Mouse (Mus musculus) hindbrain, embryonic 12.5 days (tissue): ENCODE measurements at regions not wholly inside any gene's neighbourhood (a gene's known extent, or its start where the extent isn't known, plus 50 kb on each side); places are given as distances from the start of the nearest gene placed in this dataset.

Source experiments
- ATAC-seq: fragments of 200-750 bp; cut with Nextera tagmentation; 2 replicates; pipeline ENCODE4 v1.8.0; 2017; ENCODE audit warnings: moderate TSS enrichment; ENCODE audit not compliant: low FRiP score
- H3K27ac ChIP-seq: fragments of 300-500 bp; sonication (generic); 2 replicates; pipeline ENCODE4 v1.5.1; 2016; ENCODE audit warnings: mild to moderate bottlenecking
- H3K27me3 ChIP-seq: fragments of 300-500 bp; sonication (generic); 2 replicates; pipeline ENCODE4 v1.6.1; 2016; ENCODE audit warnings: mild to moderate bottlenecking
- H3K36me3 ChIP-seq: fragments of 300-500 bp; sonication (generic); 2 replicates; pipeline ENCODE4 v1.6.1; 2016; ENCODE audit warnings: mild to moderate bottlenecking
- H3K4me1 ChIP-seq: fragments of 300-500 bp; sonication (generic); 2 replicates; pipeline ENCODE4 v1.6.1; 2016
- H3K4me2 ChIP-seq: fragments of 300-500 bp; sonication (generic); replicated peaks from 2 replicates; pipeline ENCODE4 v1.6.1; 2016; ENCODE audit warnings: mild to moderate bottlenecking
- H3K4me3 ChIP-seq: fragments of 300-500 bp; sonication (generic); 2 replicates; pipeline ENCODE4 v1.5.1; 2016; ENCODE audit warnings: mild to moderate bottlenecking
- H3K9ac ChIP-seq: fragments of 300-500 bp; sonication (generic); 2 replicates; pipeline ENCODE4 v1.6.1; 2016; ENCODE audit warnings: mild to moderate bottlenecking, moderate library complexity
- H3K9me3 ChIP-seq: fragments of 300-500 bp; sonication (generic); replicated peaks from 2 replicates; pipeline ENCODE4 v1.6.1; 2016; ENCODE audit warnings: mild to moderate bottlenecking
- WGBS: fragments of 180-500 bp; shearing (Covaris S2); methylation state at CpG from one replicate; pipeline ENCODE4 v1.1.7; 2016; 5-methylcytosine and 5-hydroxymethylcytosine counted together

DNA sequence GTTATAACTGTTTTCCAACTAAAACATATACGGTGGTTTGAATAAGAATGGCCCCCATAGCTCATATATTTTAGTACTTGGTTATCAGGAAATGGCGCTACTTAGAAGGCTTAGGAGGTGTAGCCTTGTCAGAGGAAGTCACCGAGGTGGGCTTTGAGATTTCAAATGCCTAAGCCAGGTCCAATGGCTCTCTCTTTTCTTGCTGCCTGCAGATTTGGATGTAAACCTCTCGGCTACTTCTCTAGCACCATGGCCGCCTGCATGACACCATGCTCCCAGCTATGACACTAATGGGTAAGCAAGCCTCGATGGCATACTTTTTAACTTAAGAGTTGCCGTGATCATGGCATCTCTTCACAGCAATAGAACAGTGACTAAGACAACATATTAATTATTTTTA is 169.5 kb upstream of the Ppp2r3a start:
- Histone ChIP-seq H3K4me2 (no peak overlapping the region), H3K4me1 (peaks cover 5% of the 10 kb centered on the region), H3K9ac (no peak overlapping the region), H3K4me3 (no peak overlapping the region), H3K36me3 (no peaks in the 10 kb centered on the region), H3K27ac (no peak overlapping the region), H3K9me3 (no peaks in the 10 kb centered on the region), H3K27me3 (no peaks in the 10 kb centered on the region)
- WGBS = 93% methylated on average over 7 of the region's 7 CpGs
- no peak for ATAC-seq

DNA sequence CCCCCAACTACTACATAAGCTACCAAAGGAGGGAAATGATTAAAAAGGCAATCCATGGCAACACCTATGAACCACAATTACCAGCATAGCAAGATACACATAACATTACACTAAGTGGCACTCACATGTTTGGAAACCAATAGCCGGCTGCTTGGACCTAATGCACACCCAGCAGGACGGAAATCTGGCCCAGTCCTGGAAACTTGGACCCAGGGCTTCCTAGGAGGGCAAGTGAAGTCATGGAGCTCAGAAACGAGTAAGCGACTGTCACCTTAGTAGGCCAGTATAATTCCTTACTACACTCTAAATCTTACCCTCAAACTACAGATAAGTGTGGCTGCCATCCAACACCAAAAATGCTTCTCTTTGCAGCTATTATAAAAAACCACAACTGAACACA is 168.6 kb upstream of the Ppp2r3a start:
- Histone ChIP-seq H3K27me3 (no peaks in the 10 kb centered on the region), H3K36me3 (no peaks in the 10 kb centered on the region), H3K9me3 (no peaks in the 10 kb centered on the region), H3K9ac (no peak overlapping the region), H3K27ac (no peak overlapping the region), H3K4me2 (no peak overlapping the region), H3K4me3 (no peak overlapping the region), H3K4me1 (no peaks in the 10 kb centered on the region)
- no peak for ATAC-seq
- WGBS = 91% methylated on average over 4 of the region's 4 CpGs

DNA sequence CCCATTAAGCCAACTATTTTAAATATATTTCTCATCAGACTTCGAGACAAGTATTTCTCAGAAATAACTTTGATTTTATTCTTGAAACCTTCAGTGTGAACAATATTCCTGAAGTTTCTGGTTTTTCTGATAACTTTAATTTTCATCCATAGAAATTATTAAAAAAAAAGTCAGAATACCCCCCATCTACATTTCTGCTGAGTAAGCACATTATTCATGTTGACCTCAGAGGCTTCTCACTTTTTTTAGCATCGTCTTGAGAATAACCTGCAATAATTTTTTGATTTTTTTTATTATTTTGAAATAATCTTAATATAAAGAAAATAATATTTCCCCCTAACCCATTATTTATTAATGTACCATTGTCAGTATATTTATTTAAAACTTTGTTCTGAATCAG is 166.1 kb upstream of the Ppp2r3a start:
- WGBS = 89% methylated on average over 2 of the region's 2 CpGs
- Histone ChIP-seq H3K36me3 (no peaks in the 10 kb centered on the region), H3K4me2 (no peak overlapping the region), H3K27me3 (no peaks in the 10 kb centered on the region), H3K9ac (no peak overlapping the region), H3K27ac (no peak overlapping the region), H3K9me3 (no peaks in the 10 kb centered on the region), H3K4me3 (no peak overlapping the region), H3K4me1 (no peaks in the 10 kb centered on the region)
- no peak for ATAC-seq

DNA sequence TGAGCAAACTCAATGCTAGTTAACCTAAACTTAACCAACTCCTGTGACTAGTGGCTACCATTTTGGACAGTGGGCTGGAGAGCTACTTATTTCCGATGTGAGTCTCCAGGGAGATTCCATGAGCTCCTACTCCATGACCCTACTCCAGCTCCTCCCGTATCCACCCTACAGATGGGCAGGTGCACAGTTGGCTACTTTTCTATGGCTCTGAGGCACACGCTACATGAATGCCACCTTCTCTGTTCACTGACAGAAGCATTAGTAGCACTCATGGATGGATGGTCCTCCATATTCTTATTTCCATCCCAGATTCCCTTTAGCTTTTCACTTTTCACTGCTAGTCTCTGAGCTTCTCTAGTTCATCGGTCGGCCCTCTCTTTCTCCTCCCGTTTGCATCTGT is 164.7 kb upstream of the Ppp2r3a start:
- H3K4me2 ChIP-seq = no peak overlapping the region
- H3K9ac ChIP-seq = no peak overlapping the region
- 98% methylated on average over 6 of the region's 6 CpGs for whole genome bisulfite sequencing
- no peak overlapping the region for H3K27ac ChIP-seq
- ATAC-seq = no peak
- no peaks in the 10 kb centered on the region for H3K9me3 ChIP-seq
- no peaks in the 10 kb centered on the region for H3K36me3 ChIP-seq
- H3K27me3 ChIP-seq = no peaks in the 10 kb centered on the region
- H3K4me3 ChIP-seq = no peak overlapping the region
- peaks cover 6% of the 10 kb centered on the region for H3K4me1 ChIP-seq

DNA sequence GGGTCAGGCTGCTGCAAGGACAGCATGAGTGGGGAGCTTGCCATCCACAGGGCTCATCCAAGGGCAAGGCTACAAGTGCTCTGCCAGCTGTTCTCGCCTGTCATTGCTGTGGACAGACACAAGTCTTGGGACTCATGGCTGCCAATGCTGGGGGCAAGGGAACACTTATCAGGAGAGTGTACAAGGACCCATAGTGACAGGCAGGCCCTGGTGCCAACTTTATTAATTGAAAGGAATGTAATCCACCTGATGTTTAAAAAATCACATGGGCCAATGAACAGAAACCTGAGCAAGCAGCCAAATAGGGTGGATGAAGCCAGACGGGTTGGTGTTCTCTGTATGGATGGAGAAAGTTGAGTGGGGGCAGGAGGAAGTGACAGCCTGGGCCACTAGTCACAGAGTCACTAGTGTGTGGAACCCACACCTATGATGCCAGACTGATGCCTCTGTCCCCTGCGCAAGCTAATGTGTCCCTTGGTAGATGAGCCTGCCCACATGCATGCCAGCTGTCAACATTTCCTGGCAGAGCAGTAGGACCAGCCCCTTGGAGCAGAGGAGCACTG is 161.6 kb upstream of the Ppp2r3a start:
- no peak overlapping the region for H3K4me2 ChIP-seq
- no peaks in the 10 kb centered on the region for H3K36me3 ChIP-seq
- peaks cover 6% of the 10 kb centered on the region for H3K4me1 ChIP-seq
- WGBS = 83% methylated on average over 3 of the region's 3 CpGs
- ATAC-seq = no peak
- no peak overlapping the region for H3K4me3 ChIP-seq
- H3K9me3 ChIP-seq = no peaks in the 10 kb centered on the region
- H3K9ac ChIP-seq = no peak overlapping the region
- no peaks in the 10 kb centered on the region for H3K27me3 ChIP-seq
- no peak overlapping the region for H3K27ac ChIP-seq

DNA sequence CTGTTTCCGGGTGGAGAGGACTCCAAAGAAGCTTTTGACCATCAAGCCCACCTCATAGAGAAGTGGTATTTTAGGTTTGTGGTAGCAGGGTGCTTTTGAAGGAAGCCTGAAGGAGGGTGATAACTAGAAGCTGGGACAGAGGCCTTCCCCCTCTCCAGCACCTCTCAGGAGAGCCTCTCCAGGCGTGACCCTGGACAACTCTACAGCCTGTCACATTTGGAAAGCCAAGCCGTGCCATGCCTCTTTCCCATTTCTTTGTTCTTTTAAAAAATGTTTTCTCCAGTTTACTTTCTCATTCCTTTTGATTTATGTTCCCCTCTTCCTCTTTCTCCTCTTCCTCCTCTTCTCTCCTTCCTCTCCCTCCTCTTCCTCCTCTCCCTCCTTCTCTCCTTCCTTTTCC is 160.4 kb upstream of the Ppp2r3a start:
- Histone ChIP-seq H3K4me3 (no peak overlapping the region), H3K4me1 (peaks cover 15% of the 10 kb centered on the region), H3K9me3 (no peaks in the 10 kb centered on the region), H3K4me2 (no peak overlapping the region), H3K27me3 (no peaks in the 10 kb centered on the region), H3K36me3 (no peaks in the 10 kb centered on the region), H3K9ac (no peak overlapping the region), H3K27ac (peak overlapping the region; percentile 55)
- no peak for ATAC-seq
- 78% methylated on average over 3 of the region's 3 CpGs for WGBS

DNA sequence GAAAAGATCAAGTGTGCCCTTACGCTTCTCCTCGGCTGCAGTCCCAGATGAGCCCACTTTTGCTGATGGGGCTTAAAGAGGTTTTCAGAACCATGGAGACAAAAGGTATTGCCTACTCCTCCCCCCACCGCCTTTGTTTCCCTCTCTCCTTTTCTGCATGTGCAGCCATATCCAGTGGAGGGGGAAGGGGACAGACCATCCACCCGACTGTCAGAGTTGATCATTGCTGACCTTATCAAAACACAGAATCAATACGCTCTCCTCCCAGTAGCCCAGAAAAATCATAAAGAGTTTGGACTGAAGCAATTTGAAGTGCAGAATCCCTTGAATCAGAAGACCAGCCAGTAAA is 159.9 kb upstream of the Ppp2r3a start:
- Histone ChIP-seq H3K4me2 (no peak overlapping the region), H3K27ac (peak overlapping the region; percentile 55), H3K27me3 (no peaks in the 10 kb centered on the region), H3K4me3 (no peak overlapping the region), H3K9ac (no peak overlapping the region), H3K36me3 (no peaks in the 10 kb centered on the region), H3K4me1 (peaks cover 18% of the 10 kb centered on the region), H3K9me3 (no peaks in the 10 kb centered on the region)
- ATAC-seq = peak; percentile 67
- WGBS = 54% methylated on average over 5 of the region's 5 CpGs

DNA sequence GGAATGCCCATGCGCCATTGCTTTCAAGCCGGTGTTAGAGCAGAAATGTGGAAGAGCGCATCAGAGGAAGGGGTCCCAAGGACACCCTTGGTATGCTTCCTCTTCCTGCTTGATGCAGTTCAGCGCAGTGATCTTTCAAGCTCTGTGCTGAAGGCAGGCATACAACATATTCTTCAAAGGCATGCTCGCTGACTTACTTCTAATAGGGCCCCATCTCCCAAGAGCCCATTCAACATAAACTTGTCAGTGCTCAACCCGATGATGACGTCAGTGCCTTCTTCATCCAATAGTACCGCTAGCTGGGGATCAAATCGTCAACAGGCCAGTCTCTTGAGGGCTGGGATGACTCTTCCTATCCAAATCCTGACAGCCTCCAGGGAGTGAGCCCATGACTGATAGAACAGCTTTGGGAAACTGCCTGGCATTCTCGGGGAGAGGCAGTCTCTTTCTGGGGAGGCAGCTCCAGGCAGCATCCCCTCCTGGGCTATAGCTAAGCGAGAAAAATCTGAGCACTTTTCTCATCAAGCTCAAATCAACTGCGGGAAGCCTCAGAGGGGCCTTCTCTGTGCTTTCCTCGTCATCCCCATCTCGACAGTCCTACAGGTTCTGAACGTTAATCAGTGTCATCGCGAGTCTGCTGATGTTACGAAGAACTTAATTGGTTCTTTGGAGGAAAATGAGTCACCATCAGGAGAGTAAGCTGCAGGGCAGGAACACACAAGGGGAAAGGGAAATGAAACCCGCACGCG is 159.4 kb upstream of the Ppp2r3a start:
- Histone ChIP-seq H3K4me1 (peaks cover 18% of the 10 kb centered on the region), H3K27ac (peak overlapping the region; percentile 55), H3K4me3 (no peak overlapping the region), H3K36me3 (no peaks in the 10 kb centered on the region), H3K4me2 (no peak overlapping the region), H3K9me3 (no peaks in the 10 kb centered on the region), H3K9ac (no peak overlapping the region), H3K27me3 (no peaks in the 10 kb centered on the region)
- peak; percentile 57 for ATAC-seq
- WGBS = 63% methylated on average over 21 of the region's 21 CpGs

DNA sequence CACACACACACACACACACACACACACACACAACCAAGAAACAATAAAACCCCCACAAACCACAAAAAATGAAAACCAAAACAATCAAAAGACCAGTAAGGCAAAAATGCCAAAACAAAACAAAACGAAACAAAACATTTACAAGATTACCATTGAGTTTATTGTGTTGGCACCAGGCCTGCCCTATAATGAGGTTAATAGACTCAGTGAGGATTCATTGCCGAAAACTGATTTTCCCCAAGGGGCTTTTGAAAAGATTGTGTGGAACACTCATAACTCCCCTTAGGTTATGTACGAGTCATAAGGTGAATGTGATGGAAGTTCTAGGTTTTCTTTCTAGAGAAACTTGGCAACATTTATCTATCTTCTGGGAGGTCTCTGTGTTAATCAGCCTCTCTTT is 158.8 kb upstream of the Ppp2r3a start:
- H3K9me3 ChIP-seq = no peaks in the 10 kb centered on the region
- WGBS = 82% methylated on average over 3 of the region's 3 CpGs
- no peak overlapping the region for H3K27ac ChIP-seq
- no peak overlapping the region for H3K9ac ChIP-seq
- no peaks in the 10 kb centered on the region for H3K36me3 ChIP-seq
- no peaks in the 10 kb centered on the region for H3K27me3 ChIP-seq
- no peak overlapping the region for H3K4me2 ChIP-seq
- H3K4me3 ChIP-seq = no peak overlapping the region
- peaks cover 18% of the 10 kb centered on the region for H3K4me1 ChIP-seq
- ATAC-seq = no peak

DNA sequence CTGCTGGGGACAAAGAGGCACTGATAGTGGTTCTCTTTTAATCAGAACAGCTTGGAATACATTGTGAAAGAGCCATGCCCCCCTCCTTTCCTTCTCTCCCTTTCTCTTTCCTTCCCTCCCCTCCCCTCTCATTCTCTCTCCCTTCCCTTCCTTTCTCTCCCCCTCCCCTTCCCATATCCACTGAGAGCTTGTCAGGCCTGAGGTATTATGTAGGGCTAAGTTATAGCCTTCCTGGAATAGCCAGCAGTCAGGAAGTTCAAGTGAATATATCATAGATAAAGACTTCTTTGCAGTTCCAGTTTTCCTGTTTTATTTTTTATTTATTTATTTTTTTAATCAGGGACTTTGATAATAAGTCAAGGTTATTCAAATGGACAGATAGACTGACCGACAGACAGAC is 156.5 kb upstream of the Ppp2r3a start:
- H3K9me3 ChIP-seq = no peaks in the 10 kb centered on the region
- H3K9ac ChIP-seq = no peak overlapping the region
- H3K4me2 ChIP-seq = no peak overlapping the region
- no peaks in the 10 kb centered on the region for H3K36me3 ChIP-seq
- H3K27me3 ChIP-seq = no peaks in the 10 kb centered on the region
- peaks cover 28% of the 10 kb centered on the region for H3K4me1 ChIP-seq
- 91% methylated on average over 1 of the region's 1 CpGs for WGBS
- peak overlapping the region; percentile 83 for H3K27ac ChIP-seq
- no peak for ATAC-seq
- no peak overlapping the region for H3K4me3 ChIP-seq

DNA sequence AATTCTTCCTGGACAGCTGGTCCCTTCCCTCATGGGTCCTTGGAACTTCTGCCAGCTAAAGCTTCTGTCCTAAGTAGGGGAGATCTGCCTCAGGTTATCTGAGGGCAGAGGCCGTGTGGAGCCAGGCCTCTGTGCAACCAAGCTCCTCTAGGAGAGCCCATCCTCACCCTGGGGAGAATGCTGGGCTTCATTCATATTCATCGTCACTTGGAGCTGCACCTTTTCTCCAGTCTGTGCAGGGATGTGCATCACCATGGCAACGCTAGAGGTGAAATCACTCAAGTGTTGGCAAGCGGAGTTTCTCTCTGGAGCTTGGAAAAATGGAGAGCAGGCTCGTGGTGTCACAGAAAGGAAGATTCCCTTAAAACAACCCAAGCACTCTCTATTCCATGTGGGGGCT is 155.5 kb upstream of the Ppp2r3a start:
- Histone ChIP-seq H3K4me2 (no peak overlapping the region), H3K9me3 (no peaks in the 10 kb centered on the region), H3K4me3 (no peak overlapping the region), H3K27ac (peak overlapping the region; percentile 83), H3K9ac (no peak overlapping the region), H3K36me3 (no peaks in the 10 kb centered on the region), H3K4me1 (peaks cover 28% of the 10 kb centered on the region), H3K27me3 (no peaks in the 10 kb centered on the region)
- peak; percentile 51 for ATAC-seq
- WGBS = 48% methylated on average over 5 of the region's 5 CpGs

DNA sequence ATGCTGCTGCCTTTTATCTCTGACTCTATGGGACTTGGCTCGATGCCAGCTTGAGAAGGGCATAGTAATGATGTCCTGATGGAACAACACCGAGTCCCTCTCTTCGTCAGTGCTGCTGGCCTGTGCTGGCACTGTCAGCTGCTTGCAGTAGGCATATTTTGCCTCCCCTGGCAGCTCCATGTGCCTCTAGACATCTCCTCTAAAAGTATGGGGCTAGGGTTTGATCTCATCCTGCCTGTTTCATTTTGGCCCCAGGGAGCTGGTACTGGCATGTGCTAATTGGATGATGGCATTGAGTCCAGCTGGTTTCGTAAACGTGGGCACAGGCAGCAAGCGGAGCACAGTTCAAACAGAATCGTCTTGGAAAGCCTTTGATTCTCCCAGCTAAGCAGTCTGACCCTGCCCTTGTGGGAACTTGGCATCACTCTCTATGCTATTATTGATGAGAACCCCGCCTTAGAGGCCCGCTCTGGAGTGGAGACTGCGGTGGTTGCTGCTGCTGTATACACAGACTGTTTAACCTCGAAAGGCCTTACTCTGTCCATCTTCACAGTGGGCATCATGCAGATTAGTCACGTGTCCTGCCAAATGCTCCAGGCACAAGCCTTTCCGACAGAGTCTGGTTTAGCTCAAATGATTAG is 153.0 kb upstream of the Ppp2r3a start:
- 41% methylated on average over 13 of the region's 13 CpGs for WGBS
- Histone ChIP-seq H3K4me2 (no peak overlapping the region), H3K36me3 (no peaks in the 10 kb centered on the region), H3K27ac (0 out of 2 replicates have a peak overlapping the region, but pooled peaks have one; percentile 40), H3K4me3 (no peak overlapping the region), H3K4me1 (peaks cover 22% of the 10 kb centered on the region), H3K9ac (no peak overlapping the region), H3K27me3 (no peaks in the 10 kb centered on the region), H3K9me3 (no peaks in the 10 kb centered on the region)
- ATAC-seq = peak; percentile 46; the same call in 1 of the 2 replicates

DNA sequence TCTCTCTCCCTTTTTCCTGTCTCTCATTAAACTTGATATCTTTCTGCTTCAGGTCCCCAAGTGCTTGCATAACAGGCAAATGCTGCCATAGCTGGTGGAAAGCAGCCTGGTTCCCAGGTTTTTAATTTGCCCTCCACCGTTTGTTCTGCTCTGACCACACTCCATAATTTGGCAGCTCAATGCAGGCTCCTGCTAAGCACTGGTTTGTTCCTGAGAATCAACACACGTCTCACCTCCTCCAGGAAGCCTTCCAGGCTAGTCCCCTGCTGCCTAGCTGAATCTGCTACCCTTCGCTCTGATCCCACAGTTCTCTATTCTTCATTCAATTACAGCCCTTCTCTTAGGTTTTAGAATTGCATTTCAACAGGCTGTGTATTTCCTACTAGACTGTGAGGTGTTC is 152.4 kb upstream of the Ppp2r3a start:
- 67% methylated on average over 3 of the region's 3 CpGs for WGBS
- Histone ChIP-seq H3K4me2 (no peak overlapping the region), H3K4me3 (no peak overlapping the region), H3K9ac (no peak overlapping the region), H3K27ac (no peak overlapping the region), H3K9me3 (no peaks in the 10 kb centered on the region), H3K4me1 (peaks cover 22% of the 10 kb centered on the region), H3K27me3 (no peaks in the 10 kb centered on the region), H3K36me3 (no peaks in the 10 kb centered on the region)
- ATAC-seq = no peak
